Mouse (Mus musculus) granulocyte monocyte progenitor cell, adult 5-6 weeks (primary cell): Measurements from ENCODE around the gene Tmem106c. TPM values are rescaled to one million over a fixed set of nuclear protein-coding genes. Genes with fewer than 3 reads are reported as not detected.

ENCODE experiments used
- ATAC-seq: replicated peaks from 2 replicates; pipeline ENCODE4 v1.8.0; 2016; ENCODE audit warnings: mild to moderate bottlenecking, moderate TSS enrichment, inconsistent platforms; ENCODE audit not compliant: poor library complexity, severe bottlenecking
- total RNA-seq, 2 experiments: library from RNA; stranded (forward) in 1 of 2; stranded (reverse) in 1 of 2; fragments of 200-712, 200-1000 nt in 1 of 2; fragments of >200 nt in 1 of 2; fragmentation: Nextera tagmentation in 1 of 2; gene quantifications; 2 replicates each; pipeline ENCODE4 v1.2.3; 2014 to 2017

Gene Tmem106c
- total RNA-seq, 2 experiments from 2014 or later = 32.7 to 48.8 TPM

DNA sequence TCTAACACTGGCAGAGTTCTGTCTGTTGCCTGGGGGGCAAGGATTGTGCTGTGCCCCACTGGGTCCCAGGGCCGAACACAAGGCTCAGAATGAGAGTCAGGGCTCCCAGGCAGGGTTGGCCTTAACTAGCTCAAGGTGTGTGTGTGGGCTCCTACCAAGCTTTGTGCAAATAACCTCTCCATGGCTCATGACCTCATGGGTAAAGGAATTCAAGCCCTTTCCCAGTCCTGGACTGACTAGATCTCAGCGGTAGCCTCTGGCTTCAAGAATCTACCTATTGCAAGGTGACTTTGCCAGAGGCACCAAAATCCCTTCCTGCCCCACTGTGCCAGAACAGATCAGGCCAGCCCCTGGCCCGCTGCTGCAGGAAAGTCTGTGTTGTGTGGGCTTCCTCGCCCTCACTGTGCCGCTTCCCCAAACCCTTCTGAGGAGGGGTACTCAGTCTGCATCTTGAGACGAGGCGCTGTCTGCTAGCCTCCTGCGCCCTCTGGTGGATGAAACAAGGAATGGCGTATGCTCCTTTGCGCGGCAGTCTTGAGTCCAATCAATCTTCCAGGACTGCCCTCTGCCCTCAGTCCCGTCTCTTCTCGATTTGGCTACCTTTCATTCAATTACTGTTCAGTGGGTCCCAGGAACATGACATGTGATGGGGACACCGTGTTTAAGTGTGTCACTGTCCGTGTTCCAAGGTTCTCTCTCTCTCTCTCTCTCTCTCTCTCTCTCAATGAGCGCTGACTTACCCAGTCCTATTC lies 11.7 kb upstream of the Tmem106c start:
- peak; percentile 69 for ATAC-seq

- ATAC-seq = 0 out of 2 replicates have a peak, but pooled peaks have one; percentile 1
These were observed 11.2 kb upstream of the Tmem106c start for GRCm38 (mm10) chr15:97952889-97953189.

DNA sequence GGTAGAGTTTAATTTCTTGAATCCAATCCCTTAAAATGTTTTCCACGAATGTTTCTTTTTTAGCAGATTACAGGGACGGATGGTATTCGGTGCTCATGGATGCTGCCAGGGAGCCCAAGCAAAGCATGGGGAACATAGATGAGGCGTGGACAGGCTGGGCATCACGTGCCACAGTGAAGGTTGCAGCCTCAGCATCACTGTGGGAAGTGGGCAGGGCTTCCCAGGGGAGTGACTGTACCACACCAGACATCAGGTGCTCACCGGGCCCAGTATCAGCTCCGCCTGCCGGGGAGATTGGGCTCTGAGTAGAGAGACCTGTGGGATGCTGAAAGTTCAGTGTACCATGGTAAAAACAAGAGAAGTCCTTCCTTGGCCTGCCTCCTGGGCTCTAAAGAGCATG lies 9.3 kb upstream of the Tmem106c start:
- no peak for ATAC-seq

- ATAC-seq = no peak
These were observed 8.7 kb upstream of the Tmem106c start for GRCm38 (mm10) chr15:97955286-97955685.

GRCm38 (mm10) chr15:97955742-97956141 lies 8.3 kb upstream of the Tmem106c start:
- ATAC-seq = no peak

DNA sequence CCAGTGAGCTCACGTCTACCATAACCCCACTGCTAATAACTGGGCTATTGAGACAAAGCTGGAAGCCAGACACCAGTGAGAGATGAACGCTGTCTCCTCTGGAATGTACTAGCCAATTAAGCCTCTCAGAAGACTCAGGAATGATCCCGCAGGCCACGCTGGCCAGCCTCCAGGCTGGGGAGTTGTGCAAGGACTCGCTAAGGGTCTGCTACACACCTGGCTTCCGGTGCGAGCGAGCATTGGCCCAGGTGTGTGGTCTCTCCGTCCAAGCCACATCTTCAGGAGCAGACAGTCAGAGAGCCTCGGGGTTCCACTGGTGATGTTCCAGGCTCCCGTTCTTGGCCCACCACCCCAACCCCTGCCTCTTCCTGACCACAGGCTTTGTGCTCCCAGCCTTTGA lies 7.6 kb upstream of the Tmem106c start:
- ATAC-seq = no peak

DNA sequence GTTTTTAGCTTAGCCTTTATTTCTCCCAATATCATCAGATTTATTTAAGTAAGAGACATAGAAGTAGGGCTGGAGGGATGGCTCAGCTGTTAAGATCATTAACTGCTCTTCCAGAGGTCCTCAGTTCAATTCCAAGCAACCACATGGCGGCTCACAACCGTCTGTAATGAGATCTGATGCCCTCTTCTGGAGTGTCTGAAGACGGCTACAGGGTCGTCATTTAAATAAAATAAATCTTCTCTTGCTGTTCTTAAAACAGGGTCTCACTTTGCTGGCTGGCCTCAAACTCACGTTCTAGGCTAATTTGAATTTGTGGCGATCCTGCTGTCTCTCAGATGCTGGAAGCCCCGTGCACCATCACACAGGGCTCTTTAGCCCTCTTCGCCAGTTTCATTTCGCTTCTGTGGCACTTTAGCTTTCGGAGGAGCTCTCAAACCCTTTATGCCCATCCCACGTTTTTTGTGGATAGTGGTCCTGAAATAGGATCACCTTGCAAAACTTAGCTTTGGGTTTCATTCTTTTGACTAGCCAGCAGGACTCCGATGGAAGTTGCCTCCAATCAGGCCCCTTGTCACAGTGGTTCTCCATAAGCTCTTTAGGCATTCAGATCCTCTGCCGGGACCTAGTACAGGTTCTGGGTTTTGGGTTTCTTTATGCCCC lies 541 bp upstream of the Tmem106c start:
- peak; percentile 7; the same call in 1 of the 2 replicates for ATAC-seq

DNA sequence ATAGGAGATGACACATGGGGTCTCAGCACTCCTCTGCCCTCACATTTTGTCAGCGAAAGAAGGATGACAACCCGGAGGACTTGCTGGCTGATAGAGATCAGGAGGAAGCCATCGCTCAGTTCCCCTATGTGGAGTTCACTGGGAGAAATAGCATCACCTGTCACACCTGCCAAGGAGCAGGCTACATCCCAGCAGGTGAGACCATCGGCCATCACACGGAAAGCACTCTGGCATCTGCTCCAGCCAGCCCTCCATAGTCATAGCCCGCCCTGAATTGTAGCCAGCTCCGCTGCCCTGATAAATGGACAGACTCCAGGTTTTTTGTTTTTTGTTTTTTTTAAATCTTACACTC lies 812 bp downstream of the Tmem106c start:
- ATAC-seq = no peak

- ATAC-seq = no peak
These were observed 1.5 kb downstream of the Tmem106c start for GRCm38 (mm10) chr15:97965311-97966045.

- ATAC-seq = peak; percentile 50
These were observed 6.3 kb downstream of the Tmem106c start for GRCm38 (mm10) chr15:97970299-97970698.

GRCm38 (mm10) chr15:97972580-97972979 lies 8.6 kb downstream of the Tmem106c start:
- ATAC-seq = no peak

GRCm38 (mm10) chr15:97973248-97974005 lies 9.4 kb downstream of the Tmem106c start:
- no peak for ATAC-seq

DNA sequence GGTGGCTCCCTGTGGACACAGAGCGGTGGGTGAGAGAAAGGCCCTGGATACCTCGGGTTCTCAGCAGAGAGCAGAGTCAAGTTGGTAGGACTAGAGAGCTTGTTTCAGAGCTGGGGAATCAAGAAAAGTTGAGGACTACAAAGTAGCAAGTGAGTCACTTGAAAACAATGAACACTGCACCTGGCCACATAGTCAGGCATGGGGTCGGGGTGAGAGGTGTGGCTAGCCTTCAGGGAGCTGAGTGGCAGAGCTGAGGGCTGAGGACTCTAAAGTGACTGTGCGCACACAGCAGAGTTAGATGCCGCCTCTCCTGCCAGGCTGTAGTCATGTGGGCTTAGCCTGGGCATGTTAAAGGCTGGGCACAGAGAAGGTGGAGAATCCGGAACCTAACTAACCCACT lies 17.6 kb downstream of the Tmem106c start:
- ATAC-seq = no peak

GRCm38 (mm10) chr15:97989544-97989943 lies 25.5 kb downstream of the Tmem106c start:
- no peak for ATAC-seq

GRCm38 (mm10) chr15:97990124-97990523 lies 26.1 kb downstream of the Tmem106c start:
- no peak for ATAC-seq

DNA sequence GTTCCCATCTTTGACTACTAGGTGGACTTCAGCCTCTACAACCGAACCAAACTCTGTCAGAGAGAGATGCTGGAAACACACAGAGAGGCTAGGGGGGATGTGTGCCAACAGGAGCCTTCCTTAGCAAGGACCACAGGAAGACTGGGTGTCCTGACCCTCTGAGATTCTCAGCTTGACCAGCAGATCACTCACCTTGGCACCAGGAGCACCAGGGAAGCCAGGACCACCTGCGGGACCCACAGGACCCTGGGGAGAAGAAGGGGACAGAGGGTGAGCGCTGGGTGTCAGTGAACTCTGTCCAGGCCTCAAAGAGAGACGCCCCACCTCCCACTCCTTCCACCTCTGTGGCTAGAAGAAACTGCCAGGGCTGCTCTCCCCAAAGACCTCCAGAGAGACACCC lies 26.7 kb downstream of the Tmem106c start:
- ATAC-seq = no peak

GRCm38 (mm10) chr15:97991285-97991895 lies 27.4 kb downstream of the Tmem106c start:
- ATAC-seq = no peak

- no peak for ATAC-seq
These were observed 28.2 kb downstream of the Tmem106c start for GRCm38 (mm10) chr15:97992027-97992711.

- ATAC-seq = peak; percentile 88
These were observed 28.8 kb downstream of the Tmem106c start for GRCm38 (mm10) chr15:97992712-97993286.
